Mouse (Mus musculus) spleen, adult 12 weeks (tissue): ENCODE measurements around the gene Dcps.

Source experiments
- DNase-seq: peaks from one replicate; pipeline ENCODE4 v3.0.0; 2022; ENCODE audit warnings: low spot score

Dcps gene

GRCm38 (mm10) chr9:35108916-35109315 is 66.9 kb downstream of the Dcps start:
- no peak for DNase-seq

GRCm38 (mm10) chr9:35108066-35108465 is 67.8 kb downstream of the Dcps start:
- no peak for DNase-seq

DNA sequence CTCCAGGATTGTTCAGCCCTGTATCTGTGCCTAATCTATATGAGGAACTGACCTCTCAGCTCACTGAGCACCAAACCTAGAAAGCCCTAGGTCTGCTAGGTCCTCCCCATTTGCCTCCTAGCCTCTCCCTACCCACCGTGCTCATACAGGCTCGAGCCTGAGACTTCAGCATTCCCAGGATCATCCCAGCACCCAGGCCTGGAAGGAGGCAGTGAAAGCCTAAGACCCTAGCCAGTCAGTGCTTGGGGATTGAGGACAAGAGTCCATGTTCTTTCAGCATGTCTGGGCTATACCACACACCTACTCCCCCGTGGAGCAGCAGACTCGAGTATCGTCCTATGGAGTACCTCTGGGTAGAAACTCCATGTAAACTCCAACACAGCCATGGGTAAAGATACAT is 68.5 kb downstream of the Dcps start:
- no peak for DNase-seq

GRCm38 (mm10) chr9:35105884-35106880 is 69.7 kb downstream of the Dcps start:
- no peak for DNase-seq

DNA sequence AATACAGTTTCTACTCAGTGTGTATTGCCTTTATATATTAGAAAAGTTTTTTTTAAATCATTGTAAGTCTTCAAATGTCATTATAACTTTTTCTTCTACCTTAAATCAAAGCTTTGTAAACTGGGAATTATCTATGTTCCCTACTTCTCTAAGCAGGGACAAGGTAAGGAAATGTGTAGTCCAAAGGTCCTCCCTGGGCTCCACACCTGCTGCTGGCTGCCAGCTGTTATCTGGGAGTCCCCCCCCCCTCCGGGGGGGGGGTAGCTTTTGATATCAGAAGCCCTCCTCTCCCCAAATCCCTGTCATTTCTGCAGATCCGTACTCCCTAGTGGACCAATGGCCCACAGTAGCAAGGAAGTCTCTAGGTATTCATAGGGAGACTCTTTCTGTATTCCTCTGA is 70.4 kb downstream of the Dcps start:
- DNase-seq = no peak

- no peak for DNase-seq
Measured at GRCm38 (mm10) chr9:35104711-35105110, 71.2 kb downstream of the Dcps start.

- no peak for DNase-seq
Measured at GRCm38 (mm10) chr9:35098762-35099161, 77.1 kb downstream of the Dcps start.

- no peak for DNase-seq
Measured at GRCm38 (mm10) chr9:35097901-35098300, 78.0 kb downstream of the Dcps start.

DNA sequence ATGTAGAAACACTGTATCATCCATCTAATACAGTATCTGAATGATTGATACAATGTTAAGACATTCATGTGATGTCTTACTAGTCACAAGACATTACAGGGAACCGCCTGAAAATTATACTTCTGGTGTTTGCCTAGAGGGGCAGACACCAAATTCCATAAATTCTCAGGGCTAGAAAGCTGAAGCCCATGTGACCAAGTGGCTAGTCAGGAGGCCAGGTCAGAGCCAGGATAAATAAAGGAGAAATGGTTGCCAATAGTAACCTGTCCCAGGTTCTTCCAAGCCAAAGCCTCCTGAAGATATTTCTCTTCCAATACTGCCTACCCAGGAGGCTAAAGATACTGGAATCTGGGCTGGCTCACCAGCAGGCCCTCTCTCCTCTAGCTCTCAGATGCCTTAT is 80.1 kb downstream of the Dcps start:
- no peak for DNase-seq

GRCm38 (mm10) chr9:35093350-35093749 is 82.5 kb downstream of the Dcps start:
- no peak for DNase-seq

GRCm38 (mm10) chr9:35092904-35093303 is 83.0 kb downstream of the Dcps start:
- DNase-seq = no peak
